Mouse (Mus musculus) liver, embryonic 16.5 days (tissue): Measurements from ENCODE around the gene Mroh7. TPM values are rescaled to one million over a fixed set of nuclear protein-coding genes. Genes with fewer than 3 reads are reported as not detected.
A peak's percentile ranks its signal among the peaks of the same experiment; 100 is the strongest.

Experiments used
- ATAC-seq: fragments of 200-750 bp; cut with Nextera tagmentation; 2 replicates; pipeline ENCODE4 v1.8.0; 2017; ENCODE audit warnings: low read depth, mild to moderate bottlenecking, moderate number of reproducible peaks, moderate library complexity
- H3K27ac ChIP-seq: fragments of 300-500 bp; sonication (generic); 2 replicates; pipeline ENCODE4 v1.5.1; 2014; ENCODE audit warnings: mild to moderate bottlenecking, low read length
- H3K27me3 ChIP-seq: fragments of 300-500 bp; sonication (generic); 2 replicates; pipeline ENCODE4 v1.6.1; 2014; ENCODE audit warnings: low read depth, low read length, mixed read lengths; ENCODE audit not compliant: control insufficient read depth, insufficient read depth
- H3K36me3 ChIP-seq: fragments of 300-500 bp; sonication (generic); 2 replicates; pipeline ENCODE4 v1.6.1; 2014; ENCODE audit warnings: mild to moderate bottlenecking; ENCODE audit not compliant: control insufficient read depth, insufficient read depth
- H3K4me1 ChIP-seq: fragments of 300-500 bp; sonication (generic); 2 replicates; pipeline ENCODE4 v1.6.1; 2014; ENCODE audit warnings: low read depth, low read length, mixed read lengths; ENCODE audit not compliant: control insufficient read depth
- H3K4me2 ChIP-seq: fragments of 300-500 bp; sonication (generic); 2 replicates; pipeline ENCODE4 v1.6.1; 2014; ENCODE audit warnings: low read depth, low read length, mixed read lengths
- H3K4me3 ChIP-seq: fragments of 300-500 bp; sonication (generic); 2 replicates; pipeline ENCODE4 v1.5.1; 2014; ENCODE audit warnings: low read depth, mild to moderate bottlenecking, low read length
- H3K9ac ChIP-seq: fragments of 300-500 bp; sonication (generic); 2 replicates; pipeline ENCODE4 v1.6.1; 2014; ENCODE audit warnings: low read depth, low read length
- H3K9me3 ChIP-seq: fragments of 300-500 bp; sonication (generic); replicated peaks from 2 replicates; pipeline ENCODE4 v1.6.1; 2016; ENCODE audit warnings: low read length; ENCODE audit not compliant: control insufficient read depth
- WGBS: fragments of 180-500 bp; shearing (Covaris S2); extraction: QIAGEN DNeasy Blood & Tissue Kit; methylation state at CpG from one replicate; pipeline ENCODE4 v1.1.7; 2014; ENCODE audit not compliant: insufficient replicate concordance; 5-methylcytosine and 5-hydroxymethylcytosine counted together
- polyA plus RNA-seq: library from polyadenylated mRNA; unstranded; fragments of >200 nt; fragmentation: Nextera tagmentation; extraction: Ambion mirVana; gene quantifications from 2 replicates; pipeline ENCODE4 v1.2.1, GENCODE M21; 2015

The Mroh7 gene
- polyA plus RNA-seq, 1 experiment from 2014 or later, result 0.09 TPM

GRCm38 (mm10) chr4:106679152-106679551 is 51.6 kb downstream of the Mroh7 start:
- WGBS, result 33% methylated on average over 3 of the region's 3 CpGs
- Histone ChIP-seq H3K9me3 (no peaks in the 10 kb centered on the region), H3K9ac (no peak overlapping the region), H3K27me3 (no peaks in the 10 kb centered on the region), H3K4me1 (peaks cover 20% of the 10 kb centered on the region), H3K4me3 (peak overlapping the region; percentile 98), H3K4me2 (peak overlapping the region; percentile 42; the same call in 1 of the 2 replicates), H3K27ac (peak overlapping the region; percentile 69), H3K36me3 (peaks cover 13% of the 10 kb centered on the region)
- ATAC-seq, result no peak; the same call in 1 of the 2 replicates

- under 1% methylated on average over 43 of the region's 43 CpGs for WGBS
These were observed 52.1 kb downstream of the Mroh7 start, which contains the start of gene Ttc4 for GRCm38 (mm10) chr4:106678442-106679118. TSS of gene Ttc4 (minus strand) at chr4:106678944.

GRCm38 (mm10) chr4:106676749-106677148 is 54.0 kb downstream of the Mroh7 start:
- Histone ChIP-seq H3K9ac (no peak overlapping the region), H3K27ac (no peak overlapping the region), H3K4me2 (no peak overlapping the region), H3K9me3 (no peaks in the 10 kb centered on the region), H3K36me3 (peaks cover 17% of the 10 kb centered on the region), H3K4me3 (no peak overlapping the region), H3K27me3 (no peaks in the 10 kb centered on the region), H3K4me1 (peaks cover 20% of the 10 kb centered on the region)
- 73% methylated on average over 5 of the region's 5 CpGs for WGBS
- ATAC-seq, result no peak

More at GRCm38 (mm10) chr4:106678442-106679118, 52.1 kb downstream of the Mroh7 start, which contains the start of gene Ttc4:
- no peaks in the 10 kb centered on the region for H3K27me3 ChIP-seq
- H3K4me3 ChIP-seq, result peak within 1 kb of the TSS; percentile 98
- H3K27ac ChIP-seq, result peak within 1 kb of the TSS; percentile 75
- H3K4me2 ChIP-seq, result peak within 1 kb of the TSS; percentile 87
- H3K9me3 ChIP-seq, result no peaks in the 10 kb centered on the region
- ATAC-seq, result peak; percentile 100
- peak within 1 kb of the TSS; percentile 98 for H3K9ac ChIP-seq
- H3K4me1 ChIP-seq, result peaks cover 20% of the 10 kb centered on the region
- peaks cover 17% of the 10 kb centered on the region for H3K36me3 ChIP-seq

- H3K9me3 ChIP-seq, result no peaks in the 10 kb centered on the region
- no peaks in the 10 kb centered on the region for H3K4me1 ChIP-seq
- no peak for ATAC-seq
- H3K27ac ChIP-seq, result no peak overlapping the region
- H3K9ac ChIP-seq, result no peak overlapping the region
- H3K4me3 ChIP-seq, result no peak overlapping the region
- H3K27me3 ChIP-seq, result no peaks in the 10 kb centered on the region
- no peak overlapping the region for H3K4me2 ChIP-seq
- H3K36me3 ChIP-seq, result peaks cover 58% of the 10 kb centered on the region
- 83% methylated on average over 2 of the region's 2 CpGs for WGBS
These were observed 64.2 kb downstream of the Mroh7 start for GRCm38 (mm10) chr4:106666546-106666945.

- Histone ChIP-seq H3K9ac (no peak overlapping the region), H3K4me1 (no peaks in the 10 kb centered on the region), H3K27me3 (no peaks in the 10 kb centered on the region), H3K4me2 (no peak overlapping the region), H3K27ac (no peak overlapping the region), H3K9me3 (no peaks in the 10 kb centered on the region), H3K36me3 (peaks cover 59% of the 10 kb centered on the region), H3K4me3 (no peak overlapping the region)
- ATAC-seq, result no peak
- 80% methylated on average over 10 of the region's 10 CpGs for WGBS
These were observed 65.1 kb downstream of the Mroh7 start for GRCm38 (mm10) chr4:106665673-106666072.

- Histone ChIP-seq H3K9me3 (no peaks in the 10 kb centered on the region), H3K27me3 (no peaks in the 10 kb centered on the region), H3K4me3 (no peak overlapping the region), H3K4me2 (no peak overlapping the region), H3K9ac (no peak overlapping the region), H3K36me3 (peaks cover 55% of the 10 kb centered on the region), H3K27ac (no peak overlapping the region), H3K4me1 (no peaks in the 10 kb centered on the region)
- no peak for ATAC-seq
- 80% methylated on average over 2 of the region's 2 CpGs for whole genome bisulfite sequencing
These were observed 65.5 kb downstream of the Mroh7 start for GRCm38 (mm10) chr4:106665269-106665668.

GRCm38 (mm10) chr4:106664697-106665096 is 66.0 kb downstream of the Mroh7 start:
- WGBS, result 81% methylated on average over 6 of the region's 6 CpGs
- H3K4me2 ChIP-seq, result no peak overlapping the region
- H3K4me1 ChIP-seq, result no peaks in the 10 kb centered on the region
- no peaks in the 10 kb centered on the region for H3K27me3 ChIP-seq
- ATAC-seq, result no peak
- H3K36me3 ChIP-seq, result peaks cover 53% of the 10 kb centered on the region
- H3K9ac ChIP-seq, result no peak overlapping the region
- no peaks in the 10 kb centered on the region for H3K9me3 ChIP-seq
- H3K27ac ChIP-seq, result no peak overlapping the region
- no peak overlapping the region for H3K4me3 ChIP-seq

GRCm38 (mm10) chr4:106663956-106664470 is 66.7 kb downstream of the Mroh7 start:
- H3K9me3 ChIP-seq, result no peaks in the 10 kb centered on the region
- H3K27ac ChIP-seq, result no peak overlapping the region
- H3K4me1 ChIP-seq, result no peaks in the 10 kb centered on the region
- no peak overlapping the region for H3K9ac ChIP-seq
- WGBS, result 83% methylated on average over 5 of the region's 5 CpGs
- H3K4me3 ChIP-seq, result no peak overlapping the region
- no peaks in the 10 kb centered on the region for H3K27me3 ChIP-seq
- ATAC-seq, result no peak
- H3K36me3 ChIP-seq, result peaks cover 50% of the 10 kb centered on the region
- no peak overlapping the region for H3K4me2 ChIP-seq

- Histone ChIP-seq H3K9me3 (no peaks in the 10 kb centered on the region), H3K27me3 (no peaks in the 10 kb centered on the region), H3K9ac (no peak overlapping the region), H3K4me2 (no peak overlapping the region), H3K36me3 (peaks cover 4% of the 10 kb centered on the region; the same call in 1 of the 2 replicates), H3K4me3 (no peak overlapping the region), H3K4me1 (peaks cover 8% of the 10 kb centered on the region), H3K27ac (no peak overlapping the region)
- 78% methylated on average over 10 of the region's 10 CpGs for WGBS
- ATAC-seq, result no peak
These were observed 75.0 kb downstream of the Mroh7 start for GRCm38 (mm10) chr4:106655681-106656080.
